Mouse (Mus musculus) liver, adult (tissue): ENCODE measurements around the gene Vax2.

Experiments used
- GATA4 ChIP-seq: IDR thresholded peaks from 2 replicates; pipeline ENCODE4 v1.6.1; 2014; ENCODE audit warnings: mild to moderate bottlenecking, low read length; ENCODE audit not compliant: insufficient replicate concordance

The Vax2 gene

GRCm38 (mm10) chr6:83729350-83729970 lies 18.4 kb downstream of the Vax2 start:
- TF ChIP-seq GATA4, result no peak

- TF ChIP-seq GATA4, result no peak
Measured at GRCm38 (mm10) chr6:83731128-83731527, 20.1 kb downstream of the Vax2 start.

DNA sequence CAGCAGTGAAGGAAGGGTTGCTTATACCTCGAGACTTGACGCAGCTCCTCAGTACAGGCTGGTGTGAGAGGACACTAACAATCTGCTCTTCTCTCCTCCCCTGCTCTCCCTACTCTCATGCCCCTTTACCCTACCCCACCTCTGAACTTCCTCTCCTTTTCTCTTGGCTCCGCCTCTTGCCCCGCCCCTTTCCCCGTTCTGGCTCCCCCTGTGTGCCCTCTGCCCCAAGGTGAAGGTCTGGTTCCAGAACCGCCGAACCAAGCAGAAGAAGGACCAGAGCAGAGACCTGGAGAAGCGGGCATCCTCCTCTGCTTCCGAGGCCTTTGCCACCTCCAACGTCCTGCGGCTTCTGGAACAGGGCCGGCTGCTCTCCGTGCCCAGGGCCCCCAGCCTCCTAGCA lies 26.2 kb downstream of the Vax2 start:
- TF ChIP-seq GATA4, result no peak

DNA sequence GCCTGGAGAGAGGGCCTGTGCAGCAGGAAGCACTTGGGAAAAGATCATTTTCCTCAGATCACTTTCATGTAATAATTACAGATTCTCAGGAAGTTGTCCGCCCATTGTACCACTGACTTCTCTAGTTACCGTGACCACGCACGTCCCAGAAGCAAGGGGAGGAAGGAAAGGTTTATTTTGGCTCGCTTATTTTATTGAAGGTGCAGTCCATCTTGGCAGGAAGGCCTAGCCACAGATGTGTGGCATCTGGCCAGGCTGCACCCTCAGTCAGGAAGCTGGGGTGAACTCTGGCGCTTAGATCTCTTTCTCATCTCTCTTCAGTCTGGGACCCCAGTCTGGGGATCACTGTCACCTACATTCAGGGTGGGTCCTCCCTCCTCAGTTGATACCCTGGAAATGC lies 27.5 kb downstream of the Vax2 start:
- no peak for TF ChIP-seq GATA4

DNA sequence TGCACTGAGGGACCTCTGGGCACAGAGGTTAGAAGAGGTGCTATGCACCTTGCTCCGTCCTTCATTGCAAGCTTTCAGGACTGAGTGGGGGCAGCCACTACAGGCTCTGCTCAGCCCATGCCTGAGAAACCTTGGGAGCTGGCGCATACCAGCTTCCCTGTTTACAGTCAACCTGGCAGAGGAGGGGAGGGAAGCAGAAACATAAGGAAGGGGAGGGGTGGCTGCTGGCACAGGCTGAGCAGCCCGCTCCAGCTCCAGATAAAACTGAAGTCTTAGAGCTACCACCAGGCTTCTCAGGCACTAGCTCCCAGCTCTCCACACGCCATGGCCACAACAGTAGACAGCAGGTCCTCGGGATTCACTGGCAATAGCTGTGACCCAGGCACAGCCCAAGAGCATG lies 31.7 kb downstream of the Vax2 start, which contains the start of gene Atp6v1b1:
Gene Atp6v1b1 (plus strand): TSS at position 230 of the 400 bp plus-strand sequence.
- no peak for TF ChIP-seq GATA4

- TF ChIP-seq GATA4, result no peak
Measured at GRCm38 (mm10) chr6:83743212-83743611, 32.1 kb downstream of the Vax2 start.

- TF ChIP-seq GATA4, result no peak
Measured at GRCm38 (mm10) chr6:83744126-83744525, 33.1 kb downstream of the Vax2 start.

DNA sequence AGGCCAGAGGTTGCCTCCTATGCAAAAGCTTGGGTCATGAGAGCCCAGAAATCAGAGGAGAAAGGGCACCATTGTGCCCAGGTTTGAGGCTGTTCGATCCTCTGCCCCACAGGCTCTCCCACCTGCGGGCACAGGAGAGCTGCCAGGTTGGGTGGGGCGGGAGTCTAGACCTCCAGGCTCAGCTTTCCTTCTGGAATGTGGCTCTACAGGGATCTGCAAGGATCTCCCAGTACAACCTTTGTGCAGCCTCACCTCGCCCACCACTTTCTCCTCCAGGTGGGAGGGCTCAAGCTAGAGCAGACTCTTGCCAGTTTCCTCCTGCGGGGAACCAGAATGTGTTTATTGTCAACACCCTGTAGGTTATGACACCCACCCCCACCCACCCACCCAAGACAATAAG lies 33.5 kb downstream of the Vax2 start:
- TF ChIP-seq GATA4, result no peak

GRCm38 (mm10) chr6:83745466-83745865 lies 34.4 kb downstream of the Vax2 start:
- no peak for TF ChIP-seq GATA4

DNA sequence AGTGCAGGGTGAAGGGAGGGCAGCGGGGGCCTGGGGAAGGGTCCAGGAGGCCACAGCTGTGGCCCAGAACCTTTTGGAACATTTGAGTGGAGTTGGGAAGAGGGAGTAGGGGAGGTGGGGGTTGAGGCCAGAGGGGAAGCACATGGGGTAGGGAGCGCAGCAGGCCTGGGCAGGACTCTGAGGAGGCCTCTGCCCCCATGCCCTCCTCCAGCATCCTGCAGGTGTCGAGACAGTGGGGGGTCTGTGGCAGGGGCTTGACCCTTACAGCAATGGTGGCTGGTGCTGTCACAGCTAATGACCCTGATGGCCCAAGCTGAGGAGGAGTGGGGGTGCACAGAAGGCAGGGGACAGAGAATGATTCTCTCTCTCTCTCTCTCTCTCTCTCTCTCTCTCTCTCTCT lies 38.2 kb downstream of the Vax2 start:
- no peak for TF ChIP-seq GATA4

DNA sequence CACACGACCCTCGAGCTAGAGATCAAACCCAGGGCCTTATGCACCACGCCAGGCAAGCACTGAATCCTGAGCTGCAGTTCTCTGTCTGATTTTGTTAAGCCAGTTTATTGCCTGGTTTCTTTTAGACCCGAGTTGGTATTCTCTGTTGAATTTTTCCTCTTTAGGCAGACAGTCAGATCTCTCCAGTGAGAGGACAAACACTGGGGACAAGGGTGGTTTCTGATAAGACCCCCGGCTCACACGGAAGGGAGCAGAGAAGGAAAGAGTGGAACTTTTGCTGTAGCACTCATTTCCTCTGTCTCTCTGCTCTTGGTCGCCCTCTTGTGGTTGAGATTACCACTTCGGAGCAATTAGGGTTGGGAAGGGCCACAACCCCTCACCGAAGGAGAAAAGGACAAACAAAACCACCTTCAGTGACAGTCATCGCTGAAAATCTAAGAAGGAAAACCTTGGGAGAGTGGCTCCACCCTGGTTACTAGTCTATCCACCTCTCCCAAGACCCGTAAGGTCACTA lies 39.2 kb downstream of the Vax2 start:
- no peak for TF ChIP-seq GATA4

GRCm38 (mm10) chr6:83756051-83756450 lies 45.0 kb downstream of the Vax2 start:
- TF ChIP-seq GATA4, result no peak

GRCm38 (mm10) chr6:83762344-83762743 lies 51.3 kb downstream of the Vax2 start, which contains the start of gene Ankrd53:
Ankrd53 (plus strand) TSS chr6:83762644.
- TF ChIP-seq GATA4, result no peak

DNA sequence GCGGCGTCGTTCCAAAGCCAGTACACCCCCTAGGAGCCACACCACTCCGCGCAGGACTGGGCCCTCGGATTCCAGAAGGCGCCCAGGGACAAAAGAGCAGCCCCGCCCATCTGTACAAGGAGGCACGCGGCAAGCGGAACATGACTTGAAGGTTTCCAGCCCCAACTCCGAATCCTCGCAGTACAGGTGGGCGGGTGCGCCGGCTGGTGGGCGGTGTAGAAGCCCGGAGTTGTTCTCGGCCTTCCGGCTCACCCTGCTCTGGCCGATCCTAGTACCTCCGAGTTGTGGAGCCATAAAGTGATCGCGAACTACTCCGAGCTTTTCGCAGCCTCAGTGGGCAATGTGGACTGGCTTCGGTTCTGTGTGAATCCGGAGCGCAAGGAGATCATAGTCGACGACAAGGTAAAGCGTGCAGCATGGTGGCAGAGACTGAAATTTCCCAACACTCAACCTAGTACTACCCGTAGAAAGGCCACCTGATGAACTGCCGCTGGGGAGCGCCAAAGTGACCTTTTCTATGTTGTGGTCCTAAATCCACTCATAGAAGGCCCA lies 51.9 kb downstream of the Vax2 start:
- TF ChIP-seq GATA4, result no peak

DNA sequence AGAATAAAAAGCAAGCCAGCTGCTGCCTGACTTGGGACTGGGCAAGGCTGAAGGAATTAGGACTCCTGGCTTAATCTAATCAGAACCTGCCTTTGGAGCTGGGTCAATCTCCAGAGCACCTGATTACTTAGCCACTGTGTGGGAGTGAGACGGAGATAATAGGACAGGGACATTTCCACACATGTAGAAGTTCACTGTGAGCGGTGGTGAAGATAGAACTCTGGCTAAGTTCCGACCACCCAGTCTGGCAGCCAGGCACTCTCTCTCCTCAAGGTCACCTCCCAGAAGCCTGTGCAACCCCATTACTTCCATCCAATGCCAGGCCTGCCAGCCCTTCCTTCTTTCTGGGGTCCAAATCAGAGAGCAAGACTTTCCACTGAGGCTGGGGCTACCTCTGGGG lies 55.9 kb downstream of the Vax2 start:
- no peak for TF ChIP-seq GATA4

DNA sequence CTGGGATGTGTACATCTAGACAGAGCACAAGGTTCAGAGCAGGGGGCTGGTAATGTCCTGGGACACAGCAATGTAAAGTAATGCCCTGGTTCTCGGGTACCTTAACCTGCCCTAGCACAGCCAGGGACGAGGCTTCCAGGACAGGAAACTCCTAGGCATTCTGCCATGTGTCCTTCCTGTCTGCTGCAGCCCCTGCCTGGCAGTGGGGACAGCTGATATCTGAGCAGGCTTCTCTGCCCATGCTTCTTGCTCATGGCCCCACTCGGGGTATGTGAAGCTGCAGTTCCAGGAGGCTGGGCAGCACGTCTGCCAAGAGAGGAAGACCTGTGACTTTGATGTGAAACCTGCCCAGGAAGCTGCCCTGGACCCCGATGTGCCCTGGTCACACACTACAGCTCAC lies 57.4 kb downstream of the Vax2 start:
- no peak for TF ChIP-seq GATA4

DNA sequence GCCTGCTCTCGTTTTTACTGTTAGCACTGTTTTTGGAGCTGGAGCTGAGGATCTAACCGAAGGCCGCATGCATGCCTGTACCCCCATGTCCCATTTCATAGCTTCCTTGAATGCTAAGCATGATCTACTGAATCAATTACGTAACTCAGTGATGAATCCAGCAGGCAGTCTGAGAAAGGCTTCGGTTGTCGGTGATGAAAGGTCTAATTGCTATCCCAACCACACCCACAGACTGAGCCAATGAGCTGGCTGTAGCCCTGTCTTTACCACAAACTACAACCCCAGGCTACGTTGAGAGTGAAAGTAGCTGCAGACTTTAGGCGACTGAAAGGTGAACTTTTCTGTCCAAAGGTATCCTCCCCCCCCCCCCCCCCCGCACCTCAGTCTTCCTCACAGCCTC lies 63.1 kb downstream of the Vax2 start:
- no peak for TF ChIP-seq GATA4
